Mouse (Mus musculus) CD4-positive, CD25-positive, alpha-beta regulatory T cell, adult 2 months (primary cell): ENCODE results near the gene Chic2.

Experiments used
- DNase-seq: peaks from one replicate; pipeline ENCODE4 v3.0.0-alpha.2; 2012; ENCODE audit warnings: low read depth, low spot score

The Chic2 gene

DNA sequence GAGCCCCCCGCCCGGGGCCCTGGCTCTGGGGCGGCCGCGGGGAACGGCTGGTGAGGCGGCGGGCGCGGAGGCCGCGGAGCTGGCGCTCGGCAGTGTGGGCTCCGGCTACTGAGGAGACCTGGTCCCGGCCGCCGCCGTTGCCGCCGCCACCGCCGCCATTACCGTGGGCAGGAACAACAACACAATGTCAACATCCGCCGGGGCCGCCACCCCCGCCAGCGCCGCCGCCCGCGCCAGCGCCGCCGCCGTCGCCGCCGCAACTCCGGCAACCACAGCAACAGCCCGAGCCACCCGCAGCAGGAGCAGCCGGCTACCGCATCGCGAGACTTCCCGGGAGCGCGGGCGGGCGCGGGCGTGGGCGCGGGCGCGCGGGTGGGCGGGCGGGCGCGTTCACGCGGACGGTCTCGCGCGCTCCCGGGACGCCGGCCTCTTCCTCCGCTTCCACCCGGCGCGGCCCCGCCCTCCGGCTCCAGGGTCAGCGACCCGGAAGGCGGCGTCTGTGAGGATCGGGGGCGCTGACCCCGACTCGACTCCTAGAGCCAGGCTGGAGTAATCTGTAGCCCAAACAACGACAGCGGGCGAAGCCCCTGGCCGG lies at the start of gene Chic2:
Gene Chic2, minus strand, starts transcription at position 465 of the 595 bp plus-strand sequence.
- DNase-seq: peak; percentile 89

GRCm38 (mm10) chr5:75085906-75086305 lies 41.3 kb upstream of the Chic2 start:
- no peak for DNase-seq

DNA sequence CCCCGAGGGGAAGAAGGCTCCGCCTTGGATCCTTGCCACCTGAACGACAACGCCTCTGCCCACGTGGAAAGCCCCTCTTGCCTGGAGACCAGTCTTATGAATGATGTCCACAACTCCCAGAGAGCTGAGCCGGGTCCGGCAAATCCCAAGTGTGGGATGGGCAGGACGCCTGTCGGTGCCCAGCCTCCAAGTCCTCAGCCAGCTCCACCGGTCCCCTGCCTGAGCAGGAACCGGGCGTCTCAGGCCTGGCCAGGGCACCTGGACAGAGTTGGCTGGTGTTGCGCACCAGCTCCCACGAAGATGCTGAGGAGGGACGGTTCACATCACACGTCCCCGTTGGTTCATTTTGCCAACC lies 40.9 kb upstream of the Chic2 start:
- no peak for DNase-seq

GRCm38 (mm10) chr5:75084871-75085520 lies 40.4 kb upstream of the Chic2 start:
- DNase-seq: no peak

DNA sequence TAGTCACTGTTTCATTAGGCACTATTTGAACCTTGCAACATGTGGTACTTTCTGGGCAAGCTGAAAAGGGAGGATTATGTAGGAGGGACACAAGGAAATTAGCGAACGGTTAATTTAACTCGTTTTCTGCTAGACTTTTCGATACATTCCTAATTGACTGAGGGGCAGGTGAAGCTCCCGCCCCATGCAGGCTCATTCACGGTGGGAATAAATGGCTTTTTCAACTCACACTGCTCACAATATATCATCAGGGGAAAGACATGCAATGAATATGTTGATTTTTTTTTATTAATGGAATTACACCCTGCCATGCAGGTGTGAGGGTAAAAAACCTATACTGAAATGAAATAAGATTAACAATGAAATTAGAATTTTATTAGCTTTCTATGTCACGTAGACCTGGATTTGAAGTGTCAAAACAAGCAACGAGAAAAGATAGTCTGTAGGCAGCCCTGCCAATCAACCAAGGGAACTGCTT lies 39.9 kb upstream of the Chic2 start:
- no peak for DNase-seq

DNA sequence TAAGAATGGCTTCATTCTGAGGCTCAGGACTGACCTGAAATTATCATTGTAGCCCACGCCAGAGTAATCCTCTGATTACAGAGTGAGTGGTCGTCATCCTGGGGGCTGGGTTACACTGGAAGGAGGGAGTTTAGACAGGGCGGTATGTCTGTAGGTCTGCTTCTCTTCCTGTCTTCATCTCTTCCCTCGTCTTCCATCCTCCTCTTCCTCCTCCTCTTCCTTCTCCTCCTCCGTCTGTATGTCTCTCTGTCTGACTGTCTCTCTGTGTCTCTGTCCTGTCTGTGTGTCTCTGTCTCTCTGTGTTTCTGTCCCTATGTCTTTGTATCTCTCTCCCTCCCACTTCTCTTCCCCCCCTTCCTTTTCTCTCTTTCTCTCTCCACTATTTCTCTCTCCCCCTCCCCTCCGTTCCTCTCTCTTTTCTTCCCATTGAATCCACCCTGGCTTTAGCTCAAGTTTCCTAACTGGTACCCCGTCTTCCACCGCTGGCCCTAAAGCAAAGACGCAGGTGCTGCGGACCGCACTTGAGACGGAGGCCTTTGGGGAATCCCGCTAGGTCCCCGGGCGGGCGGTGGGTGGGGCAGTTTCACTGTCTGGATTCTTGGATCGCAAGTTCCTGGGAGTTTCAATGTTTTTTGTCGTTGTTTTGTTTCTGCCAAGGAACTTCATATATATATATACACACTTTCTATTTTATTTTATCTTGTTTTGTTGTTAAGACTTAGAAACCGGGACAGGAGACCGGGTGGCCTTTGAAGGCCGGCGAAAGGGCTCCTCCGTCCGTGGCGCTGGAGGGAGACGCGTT lies 39.2 kb upstream of the Chic2 start:
- no peak for DNase-seq

DNA sequence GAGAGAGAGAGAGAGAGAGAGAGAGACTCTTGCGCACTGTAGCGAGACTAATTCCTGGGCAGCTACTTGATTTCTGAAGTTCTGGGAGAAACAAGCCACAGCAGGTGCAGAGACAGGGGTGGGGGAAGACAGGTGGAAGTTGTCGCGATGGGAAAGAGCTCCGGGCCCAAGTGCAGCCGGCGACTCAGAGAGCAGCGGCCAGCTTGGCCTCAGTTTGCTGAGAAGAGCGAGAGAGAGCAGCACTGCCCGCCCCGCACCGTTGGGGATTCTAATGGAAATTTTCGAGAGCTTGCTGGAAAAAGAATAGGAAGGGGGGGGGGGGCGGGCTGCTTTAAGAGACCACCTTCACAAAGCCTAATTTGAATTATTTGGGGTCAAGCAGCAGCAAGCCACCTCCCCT lies 38.5 kb upstream of the Chic2 start:
- DNase-seq: no peak

DNA sequence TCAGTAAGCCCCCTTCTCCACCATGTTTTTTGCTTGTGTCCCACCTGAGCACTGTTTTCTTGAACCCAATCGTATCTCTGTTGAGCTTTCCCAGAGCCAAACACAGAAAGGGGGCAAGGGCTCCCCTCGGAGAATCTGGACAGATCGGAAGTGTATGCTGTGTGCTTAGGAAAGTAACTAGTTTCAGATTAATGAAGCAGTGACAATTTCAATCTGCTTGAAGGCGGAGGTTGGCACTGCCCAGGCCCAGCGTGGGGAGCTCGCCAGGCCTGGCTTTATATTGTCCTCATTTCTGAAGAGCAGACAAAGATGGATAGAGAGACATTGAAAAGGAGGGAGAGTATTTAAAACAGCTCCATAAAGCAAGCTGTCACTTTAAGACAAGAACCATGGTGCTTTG lies 37.9 kb upstream of the Chic2 start:
- DNase-seq: no peak

DNA sequence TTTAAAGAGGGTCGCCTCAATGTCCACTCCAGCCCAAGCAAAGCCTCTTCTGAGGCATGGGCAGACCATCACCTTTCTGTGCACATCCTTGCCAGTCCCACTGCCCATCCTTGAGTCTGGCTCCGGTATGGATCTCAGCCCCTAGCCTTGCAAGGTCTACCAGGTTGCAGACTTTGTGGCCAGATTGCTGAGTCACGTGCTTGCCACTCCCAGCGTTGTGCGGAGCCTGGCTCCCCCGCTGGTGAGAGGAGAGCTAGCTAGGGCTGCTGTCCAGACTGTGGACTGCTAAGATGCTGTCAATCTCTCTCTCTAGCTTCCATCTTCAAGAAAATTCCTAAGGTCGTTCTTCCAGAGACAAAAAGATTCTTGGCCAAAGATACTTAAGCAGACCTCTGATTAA lies 35.0 kb upstream of the Chic2 start:
- DNase-seq: no peak

- DNase-seq: peak; percentile 36
Observed at GRCm38 (mm10) chr5:75077051-75077380, 32.4 kb upstream of the Chic2 start.

GRCm38 (mm10) chr5:75076326-75077050 lies 31.9 kb upstream of the Chic2 start:
- no peak for DNase-seq

DNA sequence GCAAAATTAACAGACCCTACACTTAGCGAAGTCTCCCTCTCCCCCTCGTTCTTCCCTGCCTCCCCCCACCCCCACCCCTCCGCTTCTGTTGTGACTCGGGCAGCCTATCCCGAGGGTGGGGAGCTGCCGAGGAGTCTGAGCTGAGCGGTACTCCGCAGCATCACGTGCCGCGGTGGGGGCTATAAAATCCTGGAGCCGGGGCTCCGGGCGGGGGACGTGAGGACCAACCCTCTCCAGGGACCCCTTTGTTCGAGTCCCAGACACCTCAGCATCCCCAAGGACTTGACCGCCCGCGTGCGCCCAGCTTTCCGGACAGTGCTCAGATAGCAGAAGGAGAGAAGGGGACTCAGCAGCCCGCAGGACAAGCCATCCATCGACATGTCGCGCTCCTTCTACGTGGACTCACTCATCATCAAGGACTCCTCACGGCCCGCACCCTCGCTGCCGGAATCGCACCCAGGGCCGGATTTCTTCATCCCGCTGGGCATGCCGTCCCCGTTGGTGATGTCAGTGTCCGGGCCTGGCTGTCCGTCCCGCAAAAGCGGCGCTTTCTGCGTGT lies 30.9 kb upstream of the Chic2 start, which contains the start of gene Gsx2:
Gene Gsx2, plus strand, starts transcription at position 219 of the 559 bp plus-strand sequence.
- DNase-seq: no peak

DNA sequence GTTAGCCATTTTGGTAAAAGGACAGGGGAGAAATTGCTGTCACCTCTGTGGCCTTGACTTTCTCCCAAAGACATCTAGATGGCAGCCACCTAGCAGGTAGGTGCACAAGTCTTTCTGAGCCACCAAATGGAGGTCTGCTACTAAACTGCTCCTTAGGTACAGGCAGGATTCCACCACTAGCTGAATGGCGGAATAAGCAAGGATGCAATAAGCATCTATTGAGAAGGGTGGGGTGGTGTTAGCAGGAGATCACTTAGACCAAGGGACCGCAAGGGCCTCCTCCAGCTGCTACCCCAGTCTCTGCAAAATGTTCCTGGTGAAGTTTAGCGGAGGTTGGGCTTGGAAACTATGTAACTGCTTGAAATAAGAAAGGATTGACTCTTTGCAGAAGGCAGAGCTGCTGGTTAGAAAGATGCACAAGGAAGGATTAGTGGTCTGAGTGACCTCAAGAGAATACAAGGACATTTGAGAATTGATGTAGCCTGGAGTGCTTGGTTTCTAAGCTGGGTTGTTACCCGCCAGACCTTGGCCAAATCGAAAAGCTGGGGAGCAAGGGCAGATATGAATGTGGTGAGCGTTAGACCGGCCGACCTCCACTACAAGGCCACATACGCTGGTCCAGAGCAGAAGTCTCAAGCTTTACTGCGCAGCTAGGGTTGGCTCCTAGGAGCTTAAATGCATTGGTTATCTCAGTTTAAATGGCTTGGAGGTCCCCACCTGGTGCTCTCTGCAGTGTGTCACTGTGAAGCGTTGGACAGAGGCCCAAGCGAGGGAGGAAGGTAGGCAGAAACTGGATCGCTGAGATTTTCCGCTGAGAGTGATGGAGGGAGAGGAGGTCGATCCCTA lies 30.2 kb upstream of the Chic2 start:
- no peak for DNase-seq

DNA sequence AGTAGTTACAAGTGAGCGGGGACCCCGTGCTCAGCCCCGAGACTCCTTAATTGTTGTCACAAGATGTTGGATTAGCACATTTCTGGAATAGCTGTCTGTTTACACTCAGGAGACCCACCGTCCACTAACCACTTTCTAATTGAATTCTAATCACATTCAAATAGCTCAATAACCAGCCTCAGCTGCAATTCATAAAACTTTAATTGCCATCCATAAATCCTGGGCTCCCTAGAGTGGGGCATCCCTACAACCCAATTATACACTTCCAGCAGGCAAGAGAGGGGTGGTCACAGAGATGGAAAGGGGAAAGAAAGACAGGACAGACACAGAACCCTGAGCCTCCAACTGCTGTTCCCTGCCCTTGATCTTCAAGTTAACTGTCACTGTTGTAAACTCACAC lies 29.6 kb upstream of the Chic2 start:
- DNase-seq: no peak

DNA sequence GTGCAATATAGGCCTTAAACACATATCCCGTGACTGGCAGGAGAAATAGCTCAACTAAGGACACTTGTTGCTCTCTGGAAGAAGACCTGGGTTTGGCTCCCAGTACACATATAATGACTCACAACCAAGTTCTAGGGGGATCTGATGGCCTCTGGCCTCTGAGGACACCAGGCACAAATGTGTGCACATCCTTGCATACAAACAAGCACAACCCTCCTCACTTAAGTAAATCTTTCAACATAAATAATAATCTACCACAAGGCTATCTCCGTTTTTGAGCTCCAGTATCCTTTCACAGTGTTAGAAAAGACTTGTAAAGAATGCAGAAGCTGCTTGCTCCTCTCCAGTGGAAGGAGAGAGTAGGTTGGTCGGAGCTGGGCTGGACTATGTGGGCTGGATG lies 29.1 kb upstream of the Chic2 start:
- DNase-seq: no peak

- DNase-seq: no peak
Observed at GRCm38 (mm10) chr5:75073167-75073566, 28.6 kb upstream of the Chic2 start.

DNA sequence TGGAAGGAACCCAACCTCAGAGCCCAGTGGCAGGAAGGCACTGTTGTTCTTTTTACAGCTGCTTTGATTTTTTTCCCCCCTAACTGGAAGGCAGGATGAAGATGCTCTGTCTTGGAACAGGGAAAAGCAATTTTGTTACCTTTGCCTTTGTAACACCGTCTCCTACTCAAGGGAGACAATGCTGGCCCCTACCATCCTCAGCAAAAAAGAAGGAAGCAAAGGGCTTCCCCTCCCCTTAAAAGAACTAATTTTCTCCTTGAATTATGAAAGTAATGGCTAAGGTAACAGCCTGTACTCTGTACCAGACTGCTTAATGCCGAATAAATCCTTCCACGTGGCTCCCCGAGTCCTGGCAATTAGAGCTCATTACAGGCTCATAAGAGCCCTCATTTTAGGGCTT lies 28.0 kb upstream of the Chic2 start:
- no peak for DNase-seq

DNA sequence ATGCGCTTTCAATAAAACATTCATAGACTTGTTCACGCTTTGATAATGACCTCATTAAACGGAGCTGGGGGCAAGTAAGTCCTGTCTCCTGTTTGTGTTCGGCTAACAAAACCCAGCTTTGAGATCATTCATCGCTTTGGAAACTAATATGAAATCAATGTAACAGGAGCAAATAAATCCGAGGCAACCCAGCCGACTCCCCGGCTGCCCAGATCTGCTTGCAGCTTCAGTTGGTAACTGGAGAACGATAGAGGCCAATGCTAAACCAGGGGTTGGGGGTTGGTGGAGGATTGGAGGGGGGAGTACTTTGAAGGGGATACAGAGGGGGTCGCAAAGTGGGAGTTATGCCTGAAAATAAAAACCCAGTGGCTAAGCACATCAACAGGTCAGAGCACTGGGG lies 27.4 kb upstream of the Chic2 start:
- DNase-seq: no peak

DNA sequence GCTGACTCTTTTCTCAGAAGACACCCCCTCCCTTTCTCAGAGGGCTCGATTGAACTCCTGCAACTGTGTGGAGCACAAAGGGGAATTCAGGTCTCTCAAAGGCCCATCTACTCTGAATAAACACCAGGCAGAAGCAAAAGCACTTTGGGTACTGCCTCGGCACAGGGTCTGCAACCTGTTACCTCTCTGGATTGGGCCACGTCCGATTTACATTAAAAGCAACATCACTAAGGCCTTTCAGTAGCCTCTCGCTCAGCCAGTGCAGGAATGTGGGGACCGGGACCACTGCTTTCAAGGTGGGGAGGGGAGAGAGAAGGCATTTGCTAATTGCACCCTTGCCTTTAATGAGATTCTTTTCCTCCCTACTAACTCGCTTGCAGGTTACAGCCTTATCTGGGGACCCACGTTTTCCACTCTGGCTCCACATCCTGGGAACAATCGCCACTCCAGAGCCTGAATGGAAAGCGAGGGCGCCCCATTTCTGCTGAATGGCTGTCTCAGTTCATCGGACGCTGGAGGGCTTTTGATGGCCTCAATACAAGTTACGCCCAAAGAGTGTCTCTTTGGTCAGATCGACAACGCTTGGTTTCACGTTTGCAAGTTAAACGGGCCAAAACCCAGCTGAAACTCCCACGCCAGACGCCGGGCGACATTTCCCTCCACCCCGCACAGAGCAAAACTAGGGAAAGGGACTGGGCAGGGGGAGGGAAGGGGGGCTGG lies 26.2 kb upstream of the Chic2 start:
- no peak for DNase-seq

- DNase-seq: no peak
Observed at GRCm38 (mm10) chr5:75070132-75070531, 25.6 kb upstream of the Chic2 start.
